Mouse (Mus musculus) kidney, adult 2 months (tissue): ENCODE measurements around the gene Olfr1496.

Experiments used
- CTCF ChIP-seq: fragments of 200-500 bp; conservative IDR thresholded peaks from 2 replicates; pipeline ENCODE4 v1.5.1; 2011; ENCODE audit warnings: low read depth, mild to moderate bottlenecking, control low read depth, low read length, moderate library complexity, mixed read lengths; ENCODE audit not compliant: insufficient read depth, insufficient read length
- POLR2A ChIP-seq: fragments of 200-500 bp; IDR thresholded peaks from one replicate; pipeline ENCODE4 v1.6.1; 2011; ENCODE audit warnings: low read depth, low read length, control low read depth

GRCm38 (mm10) chr19:13798102-13798501 is 20.4 kb downstream of the Olfr1496 start, which contains the start of gene Olfr1497:
- TF ChIP-seq POLR2A: no peak
- TF ChIP-seq CTCF: no peak
